ENCODE assay signal across 12 mouse cellular contexts in genomic region chr5:23874457-23874856, GRCm38 (mm10). TPM values are rescaled to one million over a fixed set of nuclear protein-coding genes. Genes with fewer than 3 reads are reported as not detected.
DNase-seq lines count a peak whose midpoint lies in the region; ATAC-seq lines count a peak whose summit lies in the region.
"Had no signal": no experiment of that assay in that cellular context is flagged by ENCODE, and none has a peak within 500 bp of the region (broad histone marks: within the 10 kb centered on the region; RNA-seq: fewer than 3 reads in every experiment).

No protein-coding gene starts in this region.

- no peaks in the 10 kb centered on the region for H3K9me3 ChIP-seq in heart, embryonic 11.5 days (replicated peaks; ENCODE audit: control insufficient read depth, low read length)
- no peaks in the 10 kb centered on the region for H3K9me3 ChIP-seq in megakaryocyte, embryonic 14.5 days
- H3K9me3 ChIP-seq in forebrain, embryonic 11.5 days (ENCODE audit: control insufficient read depth, low read length), result no peaks in the 10 kb centered on the region
- H3K9me3 ChIP-seq: forebrain, embryonic 13.5 days; hindbrain, embryonic 15.5 days; neural tube, embryonic 12.5 days; stomach, embryonic 15.5 days had no signal

- no peak overlapping the region for H3K9ac ChIP-seq in heart, embryonic 11.5 days (ENCODE audit: low read depth, low read length)
- H3K9ac ChIP-seq in forebrain, embryonic 11.5 days (ENCODE audit: low read length), result no peak overlapping the region
- H3K9ac ChIP-seq: forebrain, embryonic 13.5 days; hindbrain, embryonic 15.5 days; neural tube, embryonic 12.5 days; stomach, embryonic 15.5 days had no signal

- peaks cover 15% of the 10 kb centered on the region; the same call in 1 of the 2 replicates for H3K4me1 ChIP-seq in heart, embryonic 11.5 days (ENCODE audit: control insufficient read depth, insufficient read depth, low read length)
- peaks cover 43% of the 10 kb centered on the region for H3K4me1 ChIP-seq in megakaryocyte, embryonic 14.5 days
- no peaks in the 10 kb centered on the region for H3K4me1 ChIP-seq in forebrain, embryonic 11.5 days (replicated peaks; ENCODE audit: control insufficient read depth, insufficient read depth, low read length)
- H3K4me1 ChIP-seq: forebrain, embryonic 13.5 days; hindbrain, embryonic 15.5 days; neural tube, embryonic 12.5 days; stomach, embryonic 15.5 days had no signal

- H3K27ac ChIP-seq in heart, embryonic 11.5 days (ENCODE audit: low read depth, low read length), result peak overlapping the region; percentile 35; the same call in 1 of the 2 replicates
- no peak overlapping the region for H3K27ac ChIP-seq in forebrain, embryonic 11.5 days (ENCODE audit: low read depth, low read length)
- H3K27ac ChIP-seq: forebrain, embryonic 13.5 days; hindbrain, embryonic 15.5 days; neural tube, embryonic 12.5 days; stomach, embryonic 15.5 days had no signal

- H3K4me2 ChIP-seq in heart, embryonic 11.5 days, result peak overlapping the region; percentile 40; the same call in 1 of the 2 replicates
- H3K4me2 ChIP-seq in forebrain, embryonic 11.5 days (ENCODE audit: low read depth, low read length, severe bottlenecking), result no peak overlapping the region
- H3K4me2 ChIP-seq: forebrain, embryonic 13.5 days; hindbrain, embryonic 15.5 days; neural tube, embryonic 12.5 days; stomach, embryonic 15.5 days had no signal

- WGBS in heart, embryonic 11.5 days (ENCODE audit: insufficient replicate concordance), result 34% methylated on average over 5 of the region's 5 CpGs
- 81% methylated on average over 5 of the region's 5 CpGs for WGBS in forebrain, embryonic 11.5 days

- no peaks in the 10 kb centered on the region for H3K27me3 ChIP-seq in heart, embryonic 11.5 days (ENCODE audit: control insufficient read depth, insufficient read depth, low read length)
- peaks cover 5% of the 10 kb centered on the region for H3K27me3 ChIP-seq in megakaryocyte, embryonic 14.5 days (replicated peaks)
- no peaks in the 10 kb centered on the region for H3K27me3 ChIP-seq in forebrain, embryonic 11.5 days (ENCODE audit: control insufficient read depth, insufficient read depth, low read length)
- H3K27me3 ChIP-seq: forebrain, embryonic 13.5 days; hindbrain, embryonic 15.5 days; neural tube, embryonic 12.5 days; stomach, embryonic 15.5 days had no signal

- H3K4me3 ChIP-seq in heart, embryonic 11.5 days (ENCODE audit: low read depth, low read length), result no peak overlapping the region
- H3K4me3 ChIP-seq in megakaryocyte, embryonic 14.5 days (replicated peaks), result peak overlapping the region; percentile 81
- H3K4me3 ChIP-seq in forebrain, embryonic 11.5 days (ENCODE audit: low read depth, low read length), result no peak overlapping the region
- H3K4me3 ChIP-seq: forebrain, embryonic 13.5 days; hindbrain, embryonic 15.5 days; neural tube, embryonic 12.5 days; stomach, embryonic 15.5 days had no signal

- no peak; the same call in 1 of the 2 replicates for ATAC-seq in heart, embryonic 11.5 days (replicated peaks; ENCODE audit: insufficient number of reproducible peaks, low FRiP score, low TSS enrichment)
- no peak for ATAC-seq in forebrain, embryonic 11.5 days (replicated peaks; ENCODE audit: low FRiP score)
- ATAC-seq: forebrain, embryonic 13.5 days had no signal

- DNase-seq in lung, postnatal 25 days (ENCODE audit: low spot score), result peak; percentile 34
- DNase-seq in lung, postnatal 14 days, result no peak
- no peak for DNase-seq in urinary bladder, postnatal 14 days (ENCODE audit: low spot score)
- no peak for DNase-seq in left cerebral cortex, adult 9 months (ENCODE audit: low spot score in 2 of 2)
- DNase-seq in gastrocnemius, adult 8-10 months (ENCODE audit: low spot score in 2 of 2), result no peak
- DNase-seq in forebrain, embryonic 11.5 days (ENCODE audit: low spot score), result no peak

- no peaks in the 10 kb centered on the region for H3K36me3 ChIP-seq in heart, embryonic 11.5 days (ENCODE audit: control insufficient read depth, insufficient read depth, low read length)
- H3K36me3 ChIP-seq in megakaryocyte, embryonic 14.5 days (replicated peaks; ENCODE audit: low read length), result no peaks in the 10 kb centered on the region
- no peaks in the 10 kb centered on the region for H3K36me3 ChIP-seq in forebrain, embryonic 11.5 days (ENCODE audit: control insufficient read depth, insufficient read depth, low read length)
- H3K36me3 ChIP-seq: hindbrain, embryonic 15.5 days; neural tube, embryonic 12.5 days; stomach, embryonic 15.5 days had no signal

RNA-seq across cellular contexts. Expression of gene Tomm7, which starts 30.5 kb away (rescaled TPM):
- 96.8 and 98.6 TPM in 2 replicates for polyA plus RNA-seq in heart, embryonic 11.5 days (2014; fragmentation: Nextera tagmentation; extraction: Ambion mirVana)
- 1.6 and 14.7 TPM in 2 replicates for polyA plus RNA-seq in megakaryocyte, embryonic 14.5 days (2012; ENCODE audit: insufficient read depth, low replicate concordance)
- total RNA-seq in gastrocnemius, adult 8-10 months (2022), result 10 to 100 TPM; 65.2 to 74.8 (median 72.6) TPM
- 122 and 132 TPM in 2 replicates for polyA plus RNA-seq in forebrain, embryonic 11.5 days (2014; fragmentation: Nextera tagmentation; extraction: Ambion mirVana)
